Mouse (Mus musculus) urinary bladder, postnatal 10 days (tissue): ENCODE data around the gene Gm36245.
"Not testable (repeated sequence)": the region's sequence is repeated elsewhere in the genome, so short reads cannot be mapped to it uniquely, and the experiment has no call there.

Source experiments
- DNase-seq: peaks from one replicate; pipeline ENCODE4 v3.0.0; 2022; ENCODE audit warnings: low spot score

The Gm36245 gene

GRCm38 (mm10) chr15:77598958-77599357 is at the start of gene Gm36245:
Gene Gm36245 (plus strand): TSS chr15:77599258.
- no peak for DNase-seq

DNA sequence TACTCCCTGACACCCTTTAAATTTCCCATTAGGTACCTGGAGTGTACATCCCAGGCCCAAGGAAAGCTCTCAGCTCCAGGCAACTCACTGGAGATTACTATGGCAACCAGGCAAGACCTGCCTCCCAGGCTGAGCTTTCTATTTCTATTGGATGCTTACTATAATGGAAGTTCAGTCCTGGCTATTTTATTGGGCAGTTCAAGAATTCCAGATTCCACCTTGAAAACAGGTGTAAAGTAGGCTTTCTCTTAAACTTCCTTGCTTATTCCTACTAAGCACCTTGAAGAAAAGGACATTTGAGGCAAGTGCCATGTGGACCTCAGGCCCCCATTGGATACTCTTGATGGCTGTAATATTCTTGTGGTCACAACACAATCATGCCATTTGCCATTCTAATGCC is 37.3 kb upstream of the Gm36245 start, which contains the start of gene 1700025B11Rik:
Gene 1700025B11Rik (minus strand): TSS at position 101 of the 400 bp plus-strand sequence.
- no peak for DNase-seq

DNA sequence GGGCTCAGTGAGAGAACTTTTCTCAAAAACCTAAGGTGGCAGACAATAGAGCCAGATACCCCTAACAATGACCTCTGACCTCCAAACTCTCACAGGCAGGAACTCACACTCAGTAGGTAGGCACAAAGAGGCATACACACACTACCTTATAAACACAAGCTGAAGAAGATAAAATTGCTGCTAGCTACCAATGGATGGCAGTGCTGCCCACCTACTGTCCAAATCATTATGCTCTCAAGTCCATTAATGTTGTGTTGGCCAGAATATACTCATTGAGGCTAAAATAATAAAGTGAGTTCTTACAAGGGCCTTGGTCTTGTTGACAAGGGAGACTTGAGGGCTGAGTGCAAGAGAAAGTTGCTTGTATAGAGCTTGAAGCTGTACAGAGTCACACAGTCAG is 35.8 kb upstream of the Gm36245 start:
- no peak for DNase-seq

DNA sequence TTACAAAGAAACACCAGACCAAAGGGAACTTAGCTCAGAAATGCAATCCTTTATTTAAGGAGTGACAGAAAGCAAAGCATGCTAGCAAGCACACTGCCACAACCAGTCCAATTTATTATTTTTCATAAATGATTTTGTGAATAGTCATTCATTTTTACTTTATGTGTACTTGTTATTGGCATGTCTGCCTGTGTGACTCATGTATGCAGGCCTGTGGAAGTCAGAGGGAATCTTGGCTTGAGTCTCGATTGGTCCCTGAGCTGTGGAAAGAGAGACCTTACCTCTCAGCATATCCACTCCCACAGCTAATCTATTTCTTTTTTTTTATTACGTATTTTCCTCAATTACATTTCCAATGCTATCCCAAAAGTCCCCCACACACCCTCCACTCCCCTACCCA is 20.3 kb upstream of the Gm36245 start:
- no peak for DNase-seq

GRCm38 (mm10) chr15:77579311-77579710 is 19.7 kb upstream of the Gm36245 start:
- DNase-seq: no peak

DNA sequence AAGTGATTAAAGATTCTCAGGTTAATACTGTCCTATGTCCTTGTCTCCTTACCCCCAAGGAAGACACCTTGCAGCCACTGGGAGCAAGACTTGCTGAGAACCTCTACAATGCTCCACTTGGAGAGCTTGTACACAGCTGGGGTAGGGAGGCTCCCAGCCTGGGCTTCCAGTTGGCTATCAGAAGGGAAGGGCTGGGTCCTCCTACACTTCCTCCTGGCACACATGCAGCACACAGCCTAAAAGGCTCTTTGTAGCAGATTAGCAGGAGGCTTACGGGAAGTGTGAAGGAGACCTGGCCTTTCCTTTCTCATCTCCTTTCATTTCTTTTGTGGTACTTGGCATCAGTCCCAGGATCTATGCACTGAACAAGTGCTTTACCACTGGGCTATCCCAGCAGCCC is 17.4 kb upstream of the Gm36245 start:
- DNase-seq: no peak

GRCm38 (mm10) chr15:77587026-77587425 is 12.0 kb upstream of the Gm36245 start:
- DNase-seq: no peak

GRCm38 (mm10) chr15:77588981-77589380 is 10.1 kb upstream of the Gm36245 start:
- no peak for DNase-seq

DNA sequence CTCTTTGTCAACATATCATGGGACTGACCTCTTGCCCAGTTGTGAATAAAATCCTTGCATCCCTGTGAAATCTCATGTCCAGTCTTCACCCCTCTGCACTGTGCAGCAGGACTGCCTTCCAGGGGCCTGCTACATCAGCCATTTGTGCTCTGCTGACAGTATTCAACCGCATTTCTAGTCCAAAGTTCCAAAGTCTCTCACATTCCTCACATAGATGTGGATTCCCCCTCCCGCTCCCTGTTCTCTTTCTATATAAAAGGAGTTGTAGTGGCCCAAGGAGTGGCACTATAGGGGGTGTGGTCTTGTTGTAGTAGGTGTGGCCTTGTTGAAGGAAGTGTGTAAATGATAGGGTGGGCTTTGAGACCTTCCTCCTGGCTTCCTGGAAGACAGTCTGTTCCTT is 8.2 kb upstream of the Gm36245 start:
- no peak for DNase-seq

DNA sequence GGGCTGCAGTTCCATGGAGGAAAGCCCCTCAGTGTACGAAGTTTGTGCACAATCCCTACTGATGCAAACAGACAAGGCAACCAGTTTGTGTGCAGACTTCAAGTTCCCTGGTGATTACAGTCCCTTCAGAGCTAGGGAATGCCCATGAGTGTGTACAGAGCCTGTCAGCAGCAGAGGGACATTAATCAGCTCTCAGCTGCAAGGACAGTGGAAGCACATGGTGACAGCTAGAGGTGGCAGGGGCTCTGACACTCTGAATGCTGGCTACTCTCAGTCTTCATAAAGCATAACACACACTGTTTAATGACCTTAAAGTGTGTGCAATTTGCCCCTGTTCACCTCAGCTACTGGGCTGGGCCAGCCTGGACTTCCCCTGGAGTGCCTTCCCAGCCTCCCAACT is 5.5 kb upstream of the Gm36245 start:
- DNase-seq: no peak

- no peak for DNase-seq
These were observed 3.1 kb upstream of the Gm36245 start, which contains the start of gene Apol10b for GRCm38 (mm10) chr15:77595961-77596360. Gene Apol10b (minus strand): TSS chr15:77596125.

DNA sequence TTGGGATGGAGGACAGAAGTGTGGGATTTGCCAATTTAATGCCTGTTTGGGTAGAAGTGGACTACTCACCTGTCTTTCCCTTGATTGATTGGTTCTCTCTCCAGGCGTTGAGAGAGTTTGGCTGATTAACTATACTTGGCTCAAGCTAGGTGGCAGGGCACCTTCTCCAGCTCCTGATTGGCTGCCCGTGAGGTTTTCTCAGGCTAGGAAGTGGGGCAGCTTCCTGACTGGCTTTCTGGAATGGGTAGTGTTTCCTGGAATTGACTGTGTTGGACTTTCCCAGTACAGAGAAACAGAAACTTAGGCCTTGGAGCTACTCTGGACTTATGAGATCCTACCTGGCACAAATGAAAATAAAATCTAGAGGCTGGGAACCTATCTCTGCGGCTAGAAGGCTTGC is 629 bp upstream of the Gm36245 start:
- DNase-seq: no peak

DNA sequence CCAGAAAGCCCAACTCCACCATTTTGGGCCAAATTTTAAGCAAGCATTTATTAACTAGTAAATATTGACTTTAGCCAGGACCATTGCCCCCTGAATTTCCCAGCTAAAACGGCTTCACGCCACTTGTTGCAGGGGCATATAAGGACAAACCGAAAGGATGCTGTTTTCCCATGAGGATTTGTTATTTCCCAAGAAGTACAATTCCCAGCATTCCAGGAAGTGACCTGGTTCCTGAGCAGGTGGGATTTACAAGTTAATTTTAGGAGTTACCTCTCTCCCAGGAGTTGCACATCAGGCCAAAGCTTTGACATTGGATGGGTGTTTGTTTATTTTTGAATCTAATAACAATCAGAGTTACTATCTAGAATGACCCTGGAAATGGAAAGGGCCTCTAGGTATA is 7.0 kb downstream of the Gm36245 start:
- no peak for DNase-seq

DNA sequence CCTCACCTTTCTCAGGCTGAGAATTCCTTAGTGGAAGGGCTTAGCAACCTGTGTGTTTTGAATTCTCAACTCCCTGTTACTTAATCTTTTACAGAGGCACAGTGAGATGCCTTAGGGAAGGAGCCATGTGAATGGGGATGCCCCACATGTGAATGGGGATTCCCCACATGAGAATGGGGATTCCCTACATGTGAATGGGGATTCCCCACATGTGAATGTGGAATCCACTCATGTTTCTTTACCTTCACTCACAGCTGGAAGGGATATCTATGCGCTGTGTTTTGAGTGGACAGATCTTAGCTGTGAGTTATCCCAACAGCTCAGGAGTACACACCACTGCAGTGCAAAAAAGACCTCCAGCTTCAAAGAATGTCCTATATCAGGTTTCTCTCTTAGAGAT is 25.7 kb downstream of the Gm36245 start:
- no peak for DNase-seq

GRCm38 (mm10) chr15:77626471-77626870 is 27.4 kb downstream of the Gm36245 start:
- not testable (repeated sequence) for DNase-seq

- DNase-seq: not testable (repeated sequence)
These were observed 29.6 kb downstream of the Gm36245 start for GRCm38 (mm10) chr15:77628647-77629046.

DNA sequence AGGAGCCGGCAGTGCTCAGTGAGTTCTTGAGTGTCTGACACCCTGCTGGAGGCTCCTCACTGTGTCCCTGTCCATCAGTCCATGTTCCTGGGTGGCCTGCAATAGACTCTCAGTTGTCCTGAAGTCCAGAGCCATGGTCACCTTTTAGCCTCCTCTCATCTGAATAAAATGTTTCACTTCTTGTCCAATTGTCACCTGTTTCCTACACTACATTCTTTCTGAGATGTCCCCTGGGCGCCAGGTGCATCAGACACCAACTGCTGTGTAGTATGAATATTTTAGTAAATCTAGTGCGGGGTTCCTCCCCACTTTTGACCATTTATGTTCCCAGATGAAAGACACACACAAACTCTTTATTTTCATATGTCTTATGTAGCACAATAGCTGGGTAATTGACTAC is 30.8 kb downstream of the Gm36245 start:
- not testable (repeated sequence) for DNase-seq

GRCm38 (mm10) chr15:77643176-77643575 is 44.1 kb downstream of the Gm36245 start, which contains the start of gene Apol11b:
Gene Apol11b (minus strand): TSS chr15:77643286.
- not testable (repeated sequence) for DNase-seq

DNA sequence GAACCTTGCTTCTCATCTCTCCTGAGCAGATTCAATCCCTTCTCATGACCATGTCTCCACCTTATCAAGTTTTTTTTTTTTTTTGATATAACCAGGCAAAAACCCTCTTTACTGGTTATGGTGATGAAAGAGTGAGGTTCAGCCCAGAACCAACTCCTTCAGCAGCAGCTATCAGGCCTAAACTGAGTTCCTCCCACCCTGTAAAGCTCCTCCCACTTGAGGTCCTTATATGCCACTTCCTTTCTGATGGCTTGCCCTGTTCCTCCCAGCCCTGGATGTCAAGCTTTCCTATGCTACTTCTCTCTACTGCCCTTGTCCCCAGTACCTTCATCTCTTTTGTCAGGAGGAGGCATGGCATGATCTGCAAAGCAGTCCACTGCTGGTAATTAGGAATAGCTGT is 52.1 kb downstream of the Gm36245 start:
- DNase-seq: not testable (repeated sequence)
